Mouse (Mus musculus) urinary bladder, postnatal 0 days (tissue): Measurements from ENCODE around the gene Yars. TPM values are rescaled to one million over a fixed set of nuclear protein-coding genes. Genes with fewer than 3 reads are reported as not detected.

ENCODE experiments used
- polyA plus RNA-seq: library from polyadenylated mRNA; unstranded; fragments of >200 nt; fragmentation: Nextera tagmentation; extraction: Ambion mirVana; gene quantifications from 2 replicates; pipeline ENCODE4 v1.2.1, GENCODE M21; 2015

Gene Yars
- 49.8 and 50.3 TPM in 2 replicates for polyA plus RNA-seq

GRCm38 (mm10) chr4:129189542-129190519 is at the start of gene Yars, which contains the start of gene S100pbp:
Yars (plus strand) TSS chr4:129189760.
S100pbp (minus strand) TSS chr4:129189727.

GRCm38 (mm10) chr4:129261196-129261595 is 71.6 kb downstream of the Yars start, which contains the start of gene C77080:
C77080 (minus strand) TSS chr4:129261404.

Other genes with a start within 250 kb of the Yars start
- 11.5 and 13.5 TPM in 2 replicates for gene Azin2, start 227.3 kb upstream of the Yars start, polyA plus RNA-seq
- 94.7 and 100 TPM in 2 replicates for gene Ak2, start 197.8 kb upstream of the Yars start, polyA plus RNA-seq
- gene Rnf19b, start 131.5 kb upstream of the Yars start, polyA plus RNA-seq, result 5.7 TPM in 2 replicates
- gene Tmem54, start 84.2 kb upstream of the Yars start, polyA plus RNA-seq, result 14.8 and 17.5 TPM in 2 replicates
- 0.19 TPM in 1 of 2 replicates, not detected in the other for gene Hpca, start 67.7 kb upstream of the Yars start, polyA plus RNA-seq
- gene Fndc5, start 52.8 kb upstream of the Yars start, polyA plus RNA-seq, result 1.7 and 2.2 TPM in 2 replicates
- gene S100pbp, start within 50 bp of the Yars start, polyA plus RNA-seq, result 5.7 and 6.7 TPM in 2 replicates
- 5.4 and 6.2 TPM in 2 replicates for gene C77080, start 71.6 kb downstream of the Yars start, polyA plus RNA-seq
- gene Sync, start 97.9 kb downstream of the Yars start, polyA plus RNA-seq, result 1.8 and 2.8 TPM in 2 replicates
- 147 and 188 TPM in 2 replicates for gene Rbbp4, start 145.6 kb downstream of the Yars start, polyA plus RNA-seq
- gene Zbtb8os, start 145.9 kb downstream of the Yars start, polyA plus RNA-seq, result 39.7 and 46.6 TPM in 2 replicates
- 17.4 and 19.0 TPM in 2 replicates for gene Zbtb8a, start 188.4 kb downstream of the Yars start, polyA plus RNA-seq